Mouse (Mus musculus): ENCODE data around the gene Eng. TPM values are rescaled to one million over a fixed set of nuclear protein-coding genes. Genes with fewer than 3 reads are reported as not detected.

Eng gene
- polyA plus RNA-seq, 1 experiment from 2014 or later: 28.5 TPM

- DNase-seq (ENCODE audit: low spot score): no peak
Measured at GRCm38 (mm10) chr2:32680961-32681650, 34.7 kb downstream of the Eng start.

GRCm38 (mm10) chr2:32681754-32682153 lies 35.4 kb downstream of the Eng start:
- DNase-seq (ENCODE audit: low spot score): no peak

DNA sequence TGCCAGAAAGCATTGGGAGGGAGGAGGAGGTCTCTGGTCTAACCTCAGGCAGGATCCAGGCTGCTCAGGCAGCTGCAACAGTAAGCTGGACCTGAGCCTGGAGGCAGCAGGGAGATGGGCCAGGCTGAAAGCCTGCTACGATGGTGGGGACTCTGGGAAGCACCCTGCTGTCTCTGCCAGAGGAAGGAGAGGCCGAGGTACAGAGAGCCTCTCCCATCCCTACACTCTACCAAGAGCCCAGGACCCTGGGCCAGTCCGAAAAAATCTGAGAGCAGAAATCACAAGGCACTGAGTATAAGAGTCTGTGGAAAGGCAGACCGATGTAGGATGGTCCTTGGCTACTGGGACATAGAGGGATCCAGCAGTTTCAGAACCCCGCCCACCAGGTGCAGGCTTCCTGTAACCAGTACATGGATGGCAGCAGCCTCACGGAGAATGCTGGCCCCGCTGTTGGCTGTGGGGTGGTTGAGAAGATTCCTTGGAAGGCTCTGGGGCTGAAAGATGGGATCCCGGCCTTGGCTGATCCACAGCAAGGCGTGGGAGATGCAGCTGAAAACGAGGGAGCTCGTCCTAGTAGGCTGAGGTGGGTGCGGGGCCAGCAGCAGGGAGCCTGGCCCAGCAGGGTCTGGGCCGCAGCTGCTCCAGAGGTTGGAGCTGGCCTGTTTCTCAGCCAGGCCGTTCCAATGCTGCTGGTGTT lies 36.5 kb downstream of the Eng start:
- DNase-seq (ENCODE audit: low spot score): no peak

DNA sequence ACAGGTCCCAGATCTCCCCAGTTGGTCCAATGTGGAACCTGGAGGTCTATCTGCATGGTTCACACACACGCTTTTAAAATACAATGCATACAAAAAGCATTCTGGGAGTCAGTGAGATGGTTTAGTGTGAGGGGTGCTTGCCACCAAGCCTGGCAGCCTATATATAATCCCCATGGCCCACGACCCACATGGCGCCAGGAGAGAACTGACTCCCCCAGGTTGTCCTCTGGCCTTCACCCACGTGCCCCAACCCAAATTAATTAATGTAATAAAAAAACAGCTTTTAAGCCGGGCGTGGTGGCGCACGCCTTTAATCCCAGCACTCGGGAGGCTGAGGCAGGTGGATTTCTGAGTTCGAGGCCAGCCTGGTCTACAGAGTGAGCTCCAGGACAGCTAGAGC lies 37.3 kb downstream of the Eng start:
- no peak for DNase-seq (ENCODE audit: low spot score)

GRCm38 (mm10) chr2:32684681-32685428 lies 38.5 kb downstream of the Eng start:
- no peak for DNase-seq (ENCODE audit: low spot score)

DNA sequence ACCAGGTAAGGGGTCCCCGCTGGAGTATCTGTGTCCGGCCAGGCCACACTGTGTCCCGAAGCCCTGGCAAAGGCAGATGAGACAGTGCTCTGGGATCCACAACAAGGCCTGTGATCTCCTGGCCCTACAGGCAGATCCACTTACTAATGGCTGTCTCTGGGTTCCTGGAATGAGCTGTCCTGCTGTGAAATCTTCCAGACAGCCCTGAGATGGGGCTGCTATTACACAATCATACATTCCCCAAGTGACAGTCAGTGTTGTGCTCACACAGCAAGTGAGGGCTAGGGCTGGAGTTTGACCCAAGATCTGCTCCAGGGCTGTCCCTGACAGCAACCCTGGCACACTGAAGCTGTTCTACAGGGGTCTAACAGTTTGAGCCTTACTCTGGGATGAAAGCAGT lies 39.4 kb downstream of the Eng start:
- DNase-seq (ENCODE audit: low spot score): no peak

DNA sequence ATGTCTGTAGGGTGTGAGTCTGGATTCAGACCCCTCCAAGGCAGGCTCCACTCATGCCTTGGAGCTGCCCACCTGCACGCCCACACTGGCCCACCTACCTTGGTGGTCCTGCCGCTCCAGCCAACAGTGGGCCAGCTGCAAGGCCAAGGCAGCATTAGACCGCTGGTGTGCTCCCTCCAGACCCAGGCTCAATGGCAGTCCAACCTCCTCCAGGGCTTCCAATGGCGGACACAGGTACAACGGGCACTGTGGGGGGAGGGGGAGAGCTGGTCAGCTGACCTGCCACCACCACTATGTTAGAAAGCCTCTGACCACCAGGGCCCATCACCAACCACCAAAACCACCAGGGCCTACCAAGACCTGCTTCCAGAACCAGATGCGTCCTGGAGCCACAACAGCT lies 40.2 kb downstream of the Eng start:
- DNase-seq (ENCODE audit: low spot score): no peak

DNA sequence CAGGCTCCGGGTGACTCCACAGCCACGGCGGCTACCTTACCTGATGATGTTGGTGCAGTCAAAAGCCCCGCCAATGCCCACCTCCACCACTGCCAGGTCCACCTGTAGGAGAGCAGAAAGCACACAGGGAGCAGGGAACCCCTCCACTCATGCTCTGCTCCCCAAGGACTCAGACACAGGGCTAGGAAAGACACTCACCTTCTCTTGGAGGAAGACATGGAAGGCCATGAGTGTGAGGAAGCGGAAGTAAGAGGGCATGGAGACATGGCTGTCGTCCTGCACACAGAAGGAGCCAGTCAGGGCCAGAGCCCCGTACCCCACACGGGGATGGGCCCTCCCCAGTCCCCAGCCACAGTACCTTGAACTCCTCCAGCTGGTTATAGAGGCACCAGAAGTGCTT lies 41.2 kb downstream of the Eng start:
- no peak for DNase-seq (ENCODE audit: low spot score)

DNA sequence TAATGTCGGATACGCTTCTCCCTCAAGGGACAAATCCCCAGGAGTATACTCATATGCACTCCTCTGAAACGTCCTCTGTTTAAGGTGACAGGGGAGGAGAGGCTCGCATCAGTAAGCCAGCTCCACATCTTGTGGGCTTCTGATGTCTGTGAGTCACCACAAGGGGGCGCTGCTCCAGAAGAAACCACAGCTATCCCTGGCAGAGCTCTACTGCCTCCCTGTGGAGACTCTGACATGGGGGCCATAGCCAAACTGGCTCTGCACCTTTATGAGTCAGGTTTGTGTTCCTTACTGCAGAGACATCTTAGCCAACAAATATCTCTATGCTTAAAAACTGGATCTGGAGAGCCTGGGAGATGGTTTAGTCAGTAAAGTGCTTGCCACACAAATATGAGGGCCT lies 43.0 kb downstream of the Eng start:
- DNase-seq (ENCODE audit: low spot score): peak; percentile 93

- DNase-seq (ENCODE audit: low spot score): no peak
Measured at GRCm38 (mm10) chr2:32691041-32691440, 44.6 kb downstream of the Eng start.

GRCm38 (mm10) chr2:32692496-32692895 lies 46.1 kb downstream of the Eng start:
- DNase-seq (ENCODE audit: low spot score): no peak

GRCm38 (mm10) chr2:32693282-32693681 lies 46.9 kb downstream of the Eng start:
- DNase-seq (ENCODE audit: low spot score): peak; percentile 13

DNA sequence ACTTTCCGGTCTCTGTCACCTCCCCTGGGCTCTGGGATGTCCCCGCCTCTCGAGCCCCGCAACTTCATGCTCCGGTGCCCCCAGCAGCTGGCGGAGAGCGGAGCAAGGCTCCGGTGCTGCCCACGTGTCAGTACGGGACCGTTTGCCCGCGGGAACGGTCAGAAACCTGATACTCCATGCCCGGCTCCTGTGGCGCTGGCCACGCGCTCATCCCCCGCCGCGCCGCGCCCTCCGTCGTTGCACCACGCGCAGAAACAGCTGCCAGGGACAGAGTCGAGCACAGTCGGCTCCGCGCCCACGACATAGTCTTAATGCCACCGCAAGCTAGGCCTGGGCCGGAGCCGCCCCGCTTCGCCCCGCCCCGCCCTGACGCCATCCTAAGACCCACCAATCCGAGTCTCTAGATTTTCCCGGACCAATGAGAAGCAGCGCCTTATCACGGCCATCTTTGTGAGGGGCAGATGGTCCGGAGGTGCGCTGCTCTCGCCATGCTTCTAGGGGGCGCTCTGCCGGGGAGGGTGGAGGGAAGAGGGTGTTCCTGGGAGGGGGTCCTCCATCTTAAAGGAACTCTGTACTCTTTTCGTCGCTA lies 47.5 kb downstream of the Eng start:
- peak; percentile 98 for DNase-seq (ENCODE audit: low spot score)

DNA sequence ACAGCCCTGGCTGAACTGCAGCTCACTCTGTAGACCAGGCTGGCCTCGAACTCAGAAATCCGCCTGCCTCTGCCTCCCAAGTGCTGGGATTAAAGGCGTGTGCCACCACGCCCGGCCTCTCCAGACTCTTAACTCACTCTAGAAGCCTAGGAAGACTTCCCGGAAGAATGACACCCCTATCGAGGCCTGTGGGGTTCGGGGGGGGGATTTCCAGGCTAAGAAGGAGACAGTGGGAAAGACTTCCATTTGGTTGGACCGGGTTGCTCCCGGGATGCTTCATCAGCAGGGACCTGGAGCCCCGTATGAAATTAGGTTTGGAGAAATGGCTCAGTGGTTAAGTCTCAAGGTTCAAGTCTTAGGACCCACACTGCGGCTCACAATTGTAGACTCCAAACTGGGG lies 48.3 kb downstream of the Eng start:
- DNase-seq (ENCODE audit: low spot score): no peak

- DNase-seq (ENCODE audit: low spot score): no peak
Measured at GRCm38 (mm10) chr2:32699680-32700079, 53.3 kb downstream of the Eng start.

DNA sequence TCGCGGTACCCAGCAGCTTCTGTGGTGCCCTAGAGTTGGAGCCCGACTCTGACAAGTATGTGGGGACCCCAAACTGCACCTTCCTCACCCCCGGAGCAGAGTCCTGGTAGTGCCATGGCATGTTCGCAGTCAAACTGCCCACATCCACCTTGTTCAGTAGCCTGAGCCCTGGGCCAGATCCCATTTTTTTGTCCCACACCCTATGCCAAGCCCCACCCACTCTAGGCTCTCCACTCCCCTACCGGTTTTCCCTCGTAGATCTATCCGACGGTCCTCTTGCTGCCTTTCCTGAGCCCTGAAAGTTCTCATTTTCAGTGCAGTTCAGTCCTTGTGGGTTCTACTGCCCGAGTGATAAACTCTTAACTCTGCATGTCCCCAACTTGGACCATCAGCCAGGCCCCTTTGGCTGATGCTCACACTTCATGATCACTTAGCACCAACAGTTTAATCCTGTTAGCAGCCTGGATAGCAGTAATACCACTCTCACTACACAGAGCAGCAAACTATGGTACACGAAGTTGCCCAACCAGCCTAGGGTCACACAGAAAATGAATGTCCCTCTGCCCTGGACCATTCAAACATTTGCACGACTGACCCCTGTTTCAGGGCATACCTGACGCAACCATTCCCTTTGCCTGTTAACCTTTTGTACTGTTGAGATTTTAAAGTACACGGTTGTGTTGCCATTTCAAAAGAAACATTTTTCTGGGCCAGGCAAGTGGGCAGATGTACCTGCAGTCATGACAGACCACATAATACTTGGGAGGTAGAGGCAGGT lies 54.8 kb downstream of the Eng start:
- no peak for DNase-seq (ENCODE audit: low spot score)

DNA sequence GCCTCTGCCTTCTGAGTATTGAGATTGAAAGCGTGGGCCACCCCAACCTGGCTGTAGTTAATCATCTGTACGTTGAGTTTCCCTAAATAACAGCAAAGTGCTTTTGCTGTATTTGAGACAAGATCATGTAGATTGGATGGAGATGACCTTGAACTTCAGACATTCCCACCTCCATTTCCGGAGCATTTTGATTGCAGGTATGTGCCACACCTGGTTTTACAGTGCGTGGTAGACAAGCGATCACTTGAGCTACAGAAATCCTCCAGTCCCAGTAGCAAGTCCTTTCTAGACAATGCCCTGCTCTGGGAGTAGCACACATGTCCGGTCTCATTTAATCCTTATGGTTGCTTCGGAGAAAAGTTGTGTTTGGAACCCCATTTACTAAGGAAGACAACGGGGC lies 56.7 kb downstream of the Eng start:
- DNase-seq (ENCODE audit: low spot score): no peak

- DNase-seq (ENCODE audit: low spot score): no peak
Measured at GRCm38 (mm10) chr2:32704021-32704421, 57.6 kb downstream of the Eng start, which contains the start of gene Fpgs. Gene Fpgs (minus strand): TSS chr2:32704145.

DNA sequence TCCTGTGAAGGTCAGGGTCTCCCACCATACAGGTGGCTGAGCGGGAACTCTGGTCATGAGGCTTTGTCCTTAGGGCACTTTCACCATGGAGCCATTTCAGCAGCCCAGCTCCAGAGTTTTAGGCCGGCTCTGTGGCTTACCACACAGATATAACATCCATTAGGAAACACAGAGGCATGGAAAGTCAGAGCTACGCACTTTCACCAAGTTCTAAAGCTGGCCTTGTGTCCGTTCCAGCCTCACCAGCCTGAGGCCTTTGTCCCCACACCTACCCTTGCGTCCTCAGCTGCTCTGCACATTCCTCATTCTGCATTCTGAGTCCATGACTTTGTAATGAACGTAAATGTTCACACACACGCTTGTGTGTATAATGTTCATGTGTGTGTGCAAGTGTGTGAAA lies 58.6 kb downstream of the Eng start:
- DNase-seq (ENCODE audit: low spot score): no peak

- no peak for DNase-seq (ENCODE audit: low spot score)
Measured at GRCm38 (mm10) chr2:32706971-32707370, 60.6 kb downstream of the Eng start.

DNA sequence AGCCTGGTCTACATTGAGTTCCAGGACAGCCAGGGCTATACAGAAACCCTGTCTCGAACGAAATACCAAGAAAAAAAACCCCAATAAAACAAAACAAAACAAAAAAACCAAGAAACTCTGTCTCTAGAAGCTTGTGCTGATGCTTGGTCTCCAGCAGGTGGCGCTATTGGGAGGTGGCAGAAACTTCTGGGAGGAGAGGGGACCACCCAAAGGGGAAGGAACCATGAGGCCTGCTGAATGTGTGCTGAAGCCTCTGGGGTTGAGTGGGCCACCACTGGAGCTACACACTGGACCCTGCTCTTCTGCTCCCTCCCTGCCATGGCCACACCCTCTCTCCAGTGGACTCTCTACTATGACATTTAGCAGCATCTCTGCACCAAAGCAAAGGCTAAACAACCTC lies 62.2 kb downstream of the Eng start:
- DNase-seq (ENCODE audit: low spot score): peak; percentile 81
